Mouse (Mus musculus) gastrocnemius, postnatal 36 days (tissue): ENCODE data around the gene Nkd1. TPM values are rescaled to one million over a fixed set of nuclear protein-coding genes. Genes with fewer than 3 reads are reported as not detected.

Experiments used
- DNase-seq, 2 experiments: peaks; one replicate each; pipeline ENCODE4 v3.0.0; 2022
- intact Hi-C: fragments of 180-260 bp; cut with DNase I; formaldehyde crosslinking; loops from one replicate; pipeline ENCODE4 v1.15.1; 2025
- total RNA-seq, 2 experiments: library from RNA; stranded (reverse); gene quantifications; 2 replicates each; pipeline ENCODE4 v1.2.3; 2021

The Nkd1 gene
- total RNA-seq, 2 experiments from 2014 or later = 1.7 to 1.8 TPM

GRCm38 (mm10) chr8:88572185-88572909, 51.2 kb downstream of the Nkd1 start:
- intact Hi-C loops = no loop called here
- DNase-seq = no peak

GRCm38 (mm10) chr8:88572941-88573645, 51.9 kb downstream of the Nkd1 start:
- DNase-seq = no peak

GRCm38 (mm10) chr8:88574975-88575374, 53.8 kb downstream of the Nkd1 start:
- intact Hi-C loops = no loop called here
- no peak for DNase-seq

More at GRCm38 (mm10) chr8:88572941-88573645, 51.9 kb downstream of the Nkd1 start:
- intact Hi-C loops = no loop called here

GRCm38 (mm10) chr8:88576351-88577142, 55.4 kb downstream of the Nkd1 start:
- intact Hi-C loops = no loop called here
- DNase-seq = peak; percentile 30 to 31

GRCm38 (mm10) chr8:88577666-88578065, 56.5 kb downstream of the Nkd1 start:
- intact Hi-C loops = no loop called here
- DNase-seq = no peak

GRCm38 (mm10) chr8:88578413-88579175, 57.4 kb downstream of the Nkd1 start:
- no peak for DNase-seq
- intact Hi-C loops = no loop called here

- intact Hi-C loops = no loop called here
- DNase-seq = no peak
These were observed 58.1 kb downstream of the Nkd1 start for GRCm38 (mm10) chr8:88579246-88579645.

GRCm38 (mm10) chr8:88579668-88580330, 58.6 kb downstream of the Nkd1 start:
- intact Hi-C loops = no loop called here

GRCm38 (mm10) chr8:88580785-88581184, 59.6 kb downstream of the Nkd1 start:
- intact Hi-C loops = no loop called here

More at GRCm38 (mm10) chr8:88579668-88580330, 58.6 kb downstream of the Nkd1 start:
- no peak for DNase-seq

GRCm38 (mm10) chr8:88583863-88584262, 62.7 kb downstream of the Nkd1 start:
- intact Hi-C loops = no loop called here
- DNase-seq = no peak

More at GRCm38 (mm10) chr8:88580785-88581184, 59.6 kb downstream of the Nkd1 start:
- DNase-seq = no peak

GRCm38 (mm10) chr8:88588205-88588889, 67.2 kb downstream of the Nkd1 start:
- no peak for DNase-seq
- intact Hi-C loops = no loop called here

GRCm38 (mm10) chr8:88590226-88590625, 69.1 kb downstream of the Nkd1 start:
- intact Hi-C loops = no loop called here

GRCm38 (mm10) chr8:88593947-88594346, 72.8 kb downstream of the Nkd1 start:
- intact Hi-C loops = no loop called here
- DNase-seq = no peak

More at GRCm38 (mm10) chr8:88590226-88590625, 69.1 kb downstream of the Nkd1 start:
- DNase-seq = no peak

GRCm38 (mm10) chr8:88596042-88596441, 74.9 kb downstream of the Nkd1 start:
- DNase-seq = no peak
- intact Hi-C loops = no loop called here

GRCm38 (mm10) chr8:88598578-88598977, 77.4 kb downstream of the Nkd1 start:
- no peak for DNase-seq
- intact Hi-C loops = no loop called here

GRCm38 (mm10) chr8:88599491-88599890, 78.3 kb downstream of the Nkd1 start:
- intact Hi-C loops = no loop called here
- DNase-seq = no peak

- DNase-seq = no peak
- intact Hi-C loops = no loop called here
These were observed 82.4 kb downstream of the Nkd1 start for GRCm38 (mm10) chr8:88603446-88603989.

- peak in 1 of 2 experiments; percentile 56 for DNase-seq
- intact Hi-C loops = no loop called here
These were observed 83.2 kb downstream of the Nkd1 start for GRCm38 (mm10) chr8:88604065-88605038.
